Mouse (Mus musculus): ENCODE measurements around the gene Tnni1. TPM values are rescaled to one million over a fixed set of nuclear protein-coding genes. Genes with fewer than 3 reads are reported as not detected.

Tnni1 gene
- polyA plus RNA-seq, 1 experiment from 2014 or later = 28.9 TPM

DNA sequence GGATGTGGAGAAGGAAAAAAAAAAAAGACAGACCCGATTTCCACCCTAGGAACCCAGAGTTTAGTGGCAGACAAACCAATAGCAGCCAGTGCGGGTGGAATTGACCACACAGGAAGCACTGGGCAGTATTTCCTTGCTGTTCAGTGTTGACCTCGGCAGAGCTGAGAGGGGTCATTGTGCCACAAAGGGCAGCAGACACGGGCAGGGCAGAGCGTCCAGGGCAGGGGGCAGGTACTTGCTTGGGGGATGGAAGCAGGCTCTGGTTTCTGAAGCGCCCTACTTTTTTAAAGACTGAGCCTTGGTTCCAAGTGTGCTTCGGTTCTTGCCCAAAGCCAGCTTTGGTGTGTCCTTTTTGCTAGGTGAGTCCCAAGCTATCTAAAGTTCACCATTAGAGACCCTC is 9.0 kb upstream of the Tnni1 start:
- no peak overlapping the region; the same call in 1 of the 2 replicates for H3K4me2 ChIP-seq
- H3K27ac ChIP-seq = peak overlapping the region; percentile 73; the same call in 1 of the 2 replicates
- no peaks in the 10 kb centered on the region for H3K9me3 ChIP-seq
- H3K36me3 ChIP-seq = peaks cover 15% of the 10 kb centered on the region
- no peak for ATAC-seq (ENCODE audit: insufficient number of reproducible peaks, insufficient read depth, low FRiP score, low TSS enrichment, low read depth)
- no peak overlapping the region for H3K4me3 ChIP-seq
- peaks cover 59% of the 10 kb centered on the region for H3K4me1 ChIP-seq
- H3K27me3 ChIP-seq = no peaks in the 10 kb centered on the region
- no peak overlapping the region for H3K9ac ChIP-seq
- 52% methylated on average over 7 of the region's 7 CpGs for WGBS

DNA sequence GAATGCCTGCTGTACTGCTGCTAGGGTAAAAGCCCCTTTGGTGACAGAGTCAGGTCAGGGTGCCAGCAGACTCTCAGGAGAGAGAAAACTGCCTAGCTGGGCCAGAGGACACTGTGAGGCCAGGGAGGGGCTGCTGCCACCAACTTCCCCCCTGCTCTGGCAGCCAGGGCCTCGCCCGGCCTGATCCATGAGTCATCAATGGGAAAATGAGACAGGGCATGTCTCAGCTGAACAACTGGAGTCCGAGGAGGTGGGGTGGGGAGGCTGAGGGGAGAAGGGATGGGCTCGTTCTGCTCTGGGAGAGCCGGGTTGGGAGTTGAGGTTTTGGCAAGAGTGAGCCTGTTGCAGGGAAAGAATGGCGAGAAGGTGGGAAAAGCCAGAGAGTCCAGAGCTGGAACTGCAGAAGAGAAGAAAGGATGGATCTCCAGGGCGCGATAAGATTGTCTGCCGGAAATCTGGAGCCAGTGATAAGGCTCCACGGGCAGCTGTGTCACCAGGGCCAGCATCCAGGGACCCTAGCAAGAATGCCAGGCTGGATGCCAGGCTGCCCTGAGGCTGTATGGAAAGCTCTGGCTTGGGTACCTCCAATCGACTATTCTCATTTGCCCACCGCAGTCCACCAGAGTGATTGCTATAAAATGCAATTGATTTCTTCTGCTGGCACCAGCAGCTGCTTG is 8.2 kb upstream of the Tnni1 start:
- ATAC-seq (ENCODE audit: insufficient number of reproducible peaks, insufficient read depth, low FRiP score, low TSS enrichment, low read depth) = no peak
- Histone ChIP-seq H3K27me3 (no peaks in the 10 kb centered on the region), H3K4me2 (peak overlapping the region; percentile 26), H3K36me3 (peaks cover 15% of the 10 kb centered on the region), H3K4me3 (no peak overlapping the region), H3K27ac (peak overlapping the region; percentile 73), H3K9ac (peak overlapping the region; percentile 49; the same call in 1 of the 2 replicates), H3K9me3 (no peaks in the 10 kb centered on the region), H3K4me1 (peaks cover 54% of the 10 kb centered on the region)
- 49% methylated on average over 12 of the region's 12 CpGs for WGBS

DNA sequence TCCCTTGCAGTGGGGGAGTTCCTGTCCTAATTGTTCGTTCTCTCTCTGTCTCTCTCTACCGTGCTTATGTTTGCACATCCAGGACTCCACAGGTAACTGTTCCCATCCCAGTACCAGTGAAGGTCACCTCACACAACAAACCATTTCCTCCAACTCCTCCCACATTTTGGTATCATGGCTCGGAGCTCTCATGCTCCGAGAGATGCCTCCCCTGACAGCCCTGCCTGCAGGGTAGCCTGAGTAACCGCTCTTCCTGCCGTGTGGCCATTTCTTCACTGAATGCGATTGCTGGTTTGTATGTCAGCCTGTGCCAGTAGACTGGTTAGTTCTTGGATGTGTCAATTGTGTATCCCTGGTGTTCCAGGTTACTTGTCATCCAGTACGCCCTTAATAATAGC is 7.7 kb upstream of the Tnni1 start:
- Histone ChIP-seq H3K4me3 (no peak overlapping the region), H3K9me3 (no peaks in the 10 kb centered on the region), H3K4me2 (peak overlapping the region; percentile 26), H3K27ac (peak overlapping the region; percentile 73), H3K4me1 (peaks cover 54% of the 10 kb centered on the region), H3K27me3 (no peaks in the 10 kb centered on the region), H3K9ac (0 out of 2 replicates have a peak overlapping the region, but pooled peaks have one; percentile 49), H3K36me3 (peaks cover 15% of the 10 kb centered on the region)
- ATAC-seq (ENCODE audit: insufficient number of reproducible peaks, insufficient read depth, low FRiP score, low TSS enrichment, low read depth) = no peak
- 56% methylated on average over 8 of the region's 8 CpGs for WGBS

DNA sequence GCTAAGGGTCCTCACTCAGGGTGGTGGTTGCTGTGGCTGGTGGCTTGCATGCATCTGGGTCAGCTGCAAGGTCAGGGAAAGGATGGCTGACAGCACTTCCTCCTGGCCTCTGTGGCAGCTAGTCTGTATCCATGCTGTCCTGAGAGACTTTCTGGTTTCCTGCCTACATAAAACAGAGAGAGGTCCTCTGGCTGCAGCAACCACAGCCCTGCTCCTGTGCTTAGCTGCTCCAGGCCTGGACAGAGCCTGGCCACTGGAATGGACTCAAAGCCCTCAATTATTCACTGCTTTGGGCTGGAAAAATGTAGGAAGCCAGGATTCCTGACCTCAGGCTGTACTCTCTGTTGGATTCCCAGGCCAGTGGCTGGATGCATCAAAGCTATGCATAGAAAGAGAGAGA is 2.6 kb upstream of the Tnni1 start:
- H3K4me3 ChIP-seq = no peak overlapping the region
- no peaks in the 10 kb centered on the region for H3K9me3 ChIP-seq
- H3K27me3 ChIP-seq = no peaks in the 10 kb centered on the region
- peaks cover 30% of the 10 kb centered on the region for H3K4me1 ChIP-seq
- no peak for ATAC-seq (ENCODE audit: insufficient number of reproducible peaks, insufficient read depth, low FRiP score, low TSS enrichment, low read depth)
- H3K4me2 ChIP-seq = no peak overlapping the region
- no peaks in the 10 kb centered on the region for H3K36me3 ChIP-seq
- H3K27ac ChIP-seq = no peak overlapping the region
- no peak overlapping the region for H3K9ac ChIP-seq

DNA sequence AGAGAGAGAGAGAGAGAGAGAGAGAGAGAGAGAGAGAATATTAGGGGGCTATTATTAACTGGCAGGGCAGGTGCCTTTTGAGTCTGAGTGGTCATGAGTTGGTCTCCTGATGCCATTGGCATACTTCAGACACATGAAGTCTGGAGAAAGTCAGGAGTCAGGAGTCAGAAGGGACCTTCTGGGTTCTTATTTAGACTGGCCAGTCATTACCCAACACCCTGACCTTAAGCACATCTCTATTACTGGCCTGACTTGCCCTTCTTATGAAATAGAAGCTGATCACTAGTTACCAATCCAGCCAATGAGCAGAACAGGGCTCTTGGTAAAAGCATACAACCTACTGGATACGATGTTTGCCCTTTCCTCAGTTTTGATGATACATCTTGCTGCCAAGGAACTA is 2.2 kb upstream of the Tnni1 start:
- no peak for ATAC-seq (ENCODE audit: insufficient number of reproducible peaks, insufficient read depth, low FRiP score, low TSS enrichment, low read depth)
- Histone ChIP-seq H3K27ac (no peak overlapping the region), H3K4me3 (no peak overlapping the region), H3K9me3 (no peaks in the 10 kb centered on the region), H3K4me1 (peaks cover 27% of the 10 kb centered on the region), H3K27me3 (no peaks in the 10 kb centered on the region), H3K36me3 (no peaks in the 10 kb centered on the region), H3K9ac (no peak overlapping the region), H3K4me2 (no peak overlapping the region)
- WGBS = 98% methylated on average over 1 of the region's 1 CpGs

DNA sequence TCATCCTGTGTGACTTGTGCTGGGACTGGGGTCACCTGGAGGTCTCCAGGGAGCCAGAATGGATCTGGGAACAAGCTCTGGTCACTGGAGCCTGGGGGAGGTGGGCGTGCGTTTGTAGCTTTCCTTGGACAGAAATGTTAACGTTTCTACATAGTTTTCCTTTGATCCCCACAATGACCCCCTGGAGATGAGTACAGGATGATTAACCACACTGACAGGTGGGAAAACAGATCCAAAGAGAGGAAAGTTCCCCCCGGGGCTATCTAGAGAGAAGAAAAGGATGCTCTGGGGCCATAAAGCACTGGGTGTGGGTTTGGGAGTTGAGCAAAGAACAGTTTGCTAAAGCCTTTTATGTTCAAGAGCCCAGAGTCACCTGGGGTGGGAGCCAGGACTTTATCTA is 1.4 kb downstream of the Tnni1 start:
- no peak overlapping the region for H3K27ac ChIP-seq
- 0 out of 2 replicates have a peak overlapping the region, but pooled peaks have one; percentile 7 for H3K9ac ChIP-seq
- H3K4me2 ChIP-seq = no peak overlapping the region
- H3K4me3 ChIP-seq = no peak overlapping the region
- WGBS = 45% methylated on average over 4 of the region's 4 CpGs
- ATAC-seq (ENCODE audit: insufficient number of reproducible peaks, insufficient read depth, low FRiP score, low TSS enrichment, low read depth) = no peak
- H3K9me3 ChIP-seq = no peaks in the 10 kb centered on the region
- H3K27me3 ChIP-seq = no peaks in the 10 kb centered on the region
- H3K4me1 ChIP-seq = peaks cover 23% of the 10 kb centered on the region
- H3K36me3 ChIP-seq = no peaks in the 10 kb centered on the region

DNA sequence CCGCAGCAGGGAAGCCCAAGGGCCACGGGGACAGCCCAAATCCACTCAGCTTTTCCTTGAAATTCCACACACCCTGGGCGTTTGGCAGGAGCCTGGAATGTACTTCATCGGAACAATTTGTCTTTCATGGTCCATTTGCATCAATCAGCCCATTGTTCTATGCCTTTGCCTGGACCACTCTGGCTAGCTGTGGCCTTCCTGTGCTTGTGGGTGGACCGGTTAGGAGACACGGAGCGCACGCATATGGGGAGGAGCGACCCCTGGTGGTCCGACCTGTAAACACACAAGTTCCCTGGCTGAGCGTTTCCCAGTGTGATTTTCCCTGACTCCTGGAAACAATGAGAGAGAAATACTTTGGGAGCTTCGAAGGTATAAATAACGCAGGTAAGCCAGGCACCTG is 2.0 kb downstream of the Tnni1 start:
- H3K4me2 ChIP-seq = no peak overlapping the region
- H3K9ac ChIP-seq = peak overlapping the region; percentile 7; the same call in 1 of the 2 replicates
- 10% methylated on average over 13 of the region's 13 CpGs for whole genome bisulfite sequencing
- peaks cover 23% of the 10 kb centered on the region for H3K4me1 ChIP-seq
- H3K4me3 ChIP-seq = no peak overlapping the region
- ATAC-seq (ENCODE audit: insufficient number of reproducible peaks, insufficient read depth, low FRiP score, low TSS enrichment, low read depth) = peak; percentile 38
- no peak overlapping the region for H3K27ac ChIP-seq
- no peaks in the 10 kb centered on the region for H3K36me3 ChIP-seq
- no peaks in the 10 kb centered on the region for H3K27me3 ChIP-seq
- no peaks in the 10 kb centered on the region for H3K9me3 ChIP-seq

DNA sequence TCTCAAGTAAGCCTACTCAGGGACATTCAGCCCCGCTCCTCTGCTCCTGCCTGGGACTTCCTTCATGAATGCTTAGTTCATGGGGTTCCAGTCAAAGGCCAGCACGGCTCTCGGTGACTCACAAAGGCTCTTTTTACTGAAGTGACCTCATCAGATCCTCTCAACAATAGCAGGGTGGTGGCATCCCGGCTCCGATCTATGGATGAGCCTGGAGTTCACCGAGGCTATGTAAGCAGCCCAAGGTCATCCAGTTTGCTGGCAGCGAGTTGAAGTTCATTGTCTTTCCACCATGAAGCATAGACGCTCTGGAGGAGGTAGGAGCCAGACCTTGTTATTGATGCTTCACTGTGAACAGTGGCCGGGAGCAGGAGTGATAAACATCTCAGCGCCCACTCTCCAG is 3.6 kb downstream of the Tnni1 start:
- Histone ChIP-seq H3K27ac (no peak overlapping the region), H3K4me1 (peaks cover 23% of the 10 kb centered on the region), H3K4me3 (no peak overlapping the region), H3K9ac (no peak overlapping the region), H3K4me2 (no peak overlapping the region), H3K36me3 (no peaks in the 10 kb centered on the region), H3K9me3 (no peaks in the 10 kb centered on the region), H3K27me3 (no peaks in the 10 kb centered on the region)
- 42% methylated on average over 10 of the region's 10 CpGs for WGBS
- no peak for ATAC-seq (ENCODE audit: insufficient number of reproducible peaks, insufficient read depth, low FRiP score, low TSS enrichment, low read depth)

DNA sequence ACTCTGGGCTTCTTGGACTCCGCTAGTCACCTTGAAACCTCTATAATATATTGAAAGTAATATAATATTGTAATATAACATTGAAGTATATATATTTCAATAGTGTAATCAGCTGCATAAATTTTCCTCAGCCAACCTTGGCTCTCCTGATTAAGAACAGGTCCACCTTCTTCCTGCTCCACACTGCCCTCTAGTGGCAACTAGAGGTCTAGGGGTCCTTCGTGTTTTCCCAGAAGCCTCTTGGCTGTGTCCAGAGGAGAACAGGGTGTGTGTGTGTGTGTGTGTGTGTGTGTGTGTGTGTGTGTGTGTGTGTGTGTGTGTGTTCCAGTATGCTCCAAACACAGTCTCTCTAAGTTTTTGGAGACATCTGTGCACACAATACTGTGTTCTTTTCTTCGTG is 8.6 kb downstream of the Tnni1 start:
- Histone ChIP-seq H3K4me3 (no peak overlapping the region), H3K4me1 (peaks cover 12% of the 10 kb centered on the region; the same call in 1 of the 2 replicates), H3K36me3 (no peaks in the 10 kb centered on the region), H3K9me3 (no peaks in the 10 kb centered on the region), H3K27ac (peak overlapping the region; percentile 22; the same call in 1 of the 2 replicates), H3K9ac (no peak overlapping the region), H3K27me3 (no peaks in the 10 kb centered on the region), H3K4me2 (no peak overlapping the region)
- ATAC-seq (ENCODE audit: insufficient number of reproducible peaks, insufficient read depth, low FRiP score, low TSS enrichment, low read depth) = no peak
- WGBS = 50% methylated on average over 3 of the region's 3 CpGs

DNA sequence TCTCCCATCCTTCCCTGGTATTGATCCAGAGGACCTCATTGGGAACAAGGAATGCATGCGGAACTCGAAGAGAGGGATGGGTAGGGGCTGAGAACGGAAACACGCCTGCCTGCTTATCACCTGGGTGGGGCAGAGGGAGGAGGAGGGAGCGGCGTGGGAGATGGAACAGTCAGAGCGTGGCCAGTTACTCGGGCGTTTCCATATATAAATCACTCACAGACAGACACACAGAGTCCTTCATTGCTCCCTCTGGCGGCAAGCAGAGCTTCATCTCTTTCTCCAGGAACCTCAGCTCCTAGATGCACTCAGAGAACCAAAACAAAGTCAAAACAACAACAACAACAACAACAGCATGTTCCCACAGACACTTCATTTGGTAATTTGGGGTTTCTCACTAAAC is 9.5 kb downstream of the Tnni1 start:
- WGBS = 30% methylated on average over 10 of the region's 10 CpGs
- no peaks in the 10 kb centered on the region for H3K36me3 ChIP-seq
- peaks cover 17% of the 10 kb centered on the region for H3K4me1 ChIP-seq
- ATAC-seq (ENCODE audit: insufficient number of reproducible peaks, insufficient read depth, low FRiP score, low TSS enrichment, low read depth) = no peak
- H3K9me3 ChIP-seq = no peaks in the 10 kb centered on the region
- H3K4me2 ChIP-seq = peak overlapping the region; percentile 26; the same call in 1 of the 2 replicates
- no peak overlapping the region for H3K9ac ChIP-seq
- peaks cover 3% of the 10 kb centered on the region; the same call in 1 of the 2 replicates for H3K27me3 ChIP-seq
- no peak overlapping the region for H3K27ac ChIP-seq
- H3K4me3 ChIP-seq = no peak overlapping the region

DNA sequence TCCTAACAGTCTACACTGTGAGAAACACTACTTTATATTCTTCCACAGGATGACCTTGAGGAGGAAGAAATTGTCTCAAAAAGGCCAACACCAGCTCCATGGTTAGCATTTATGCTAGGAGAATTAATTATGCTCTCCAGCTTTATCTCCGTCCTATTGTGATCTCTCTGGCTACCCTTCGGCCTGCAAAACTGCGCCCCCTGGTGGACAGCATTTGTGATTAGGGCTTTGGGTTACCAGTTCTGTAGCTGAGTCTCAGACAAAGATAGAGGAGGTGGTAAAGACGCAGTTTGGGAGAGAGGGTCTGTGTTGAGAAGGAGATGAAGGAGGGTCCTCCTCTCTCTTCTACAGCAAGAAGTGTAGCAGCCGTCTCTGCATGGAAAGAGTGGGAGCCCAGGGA is 10.6 kb downstream of the Tnni1 start:
- no peaks in the 10 kb centered on the region for H3K9me3 ChIP-seq
- H3K4me3 ChIP-seq = no peak overlapping the region
- no peak for ATAC-seq (ENCODE audit: insufficient number of reproducible peaks, insufficient read depth, low FRiP score, low TSS enrichment, low read depth)
- H3K4me2 ChIP-seq = no peak overlapping the region
- H3K4me1 ChIP-seq = peaks cover 28% of the 10 kb centered on the region
- H3K27me3 ChIP-seq = peaks cover 4% of the 10 kb centered on the region; the same call in 1 of the 2 replicates
- H3K27ac ChIP-seq = no peak overlapping the region
- H3K9ac ChIP-seq = no peak overlapping the region
- 17% methylated on average over 5 of the region's 5 CpGs for WGBS
- no peaks in the 10 kb centered on the region for H3K36me3 ChIP-seq

DNA sequence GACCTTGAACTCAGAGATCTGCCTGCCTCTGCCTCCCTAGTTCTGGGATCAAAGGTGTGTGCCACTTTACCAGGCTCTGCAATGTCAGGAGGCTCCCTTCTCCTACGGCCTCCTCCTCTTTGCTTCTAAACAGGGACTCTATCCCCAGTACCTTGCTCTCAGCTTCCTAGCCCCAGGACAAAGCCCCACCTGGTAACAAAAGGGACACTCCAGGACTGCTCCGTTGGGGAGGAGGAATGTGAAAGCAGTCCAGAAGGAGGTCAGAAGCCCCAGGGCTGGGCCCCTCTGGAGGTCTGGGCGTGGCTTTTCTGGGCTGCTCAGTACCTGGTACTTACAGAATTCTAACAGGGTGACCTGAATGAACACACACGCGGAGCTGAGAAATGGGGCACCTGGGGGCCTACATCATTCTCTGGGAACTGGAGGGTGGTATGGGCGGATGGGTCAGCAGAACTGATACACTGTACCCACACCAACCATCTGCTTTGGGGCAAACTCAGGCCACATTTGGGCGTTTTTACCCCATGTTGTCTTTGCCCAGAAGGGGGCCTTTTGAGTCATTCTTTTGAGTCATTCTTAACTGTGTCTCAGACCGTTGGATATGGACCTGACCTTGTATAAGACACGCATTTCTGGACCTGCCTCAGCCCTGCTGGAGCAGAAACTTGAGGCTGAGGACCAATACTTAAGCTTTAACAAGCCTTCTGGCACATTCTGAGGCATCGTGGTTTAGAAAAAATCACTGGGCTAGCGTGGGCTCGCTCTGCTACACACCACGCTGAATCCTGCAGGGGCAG is 13.1 kb downstream of the Tnni1 start:
- Histone ChIP-seq H3K9me3 (no peaks in the 10 kb centered on the region), H3K27me3 (peaks cover 4% of the 10 kb centered on the region; the same call in 1 of the 2 replicates), H3K27ac (no peak overlapping the region), H3K9ac (no peak overlapping the region), H3K4me2 (no peak overlapping the region), H3K4me1 (peaks cover 28% of the 10 kb centered on the region), H3K36me3 (no peaks in the 10 kb centered on the region), H3K4me3 (no peak overlapping the region)
- ATAC-seq (ENCODE audit: insufficient number of reproducible peaks, insufficient read depth, low FRiP score, low TSS enrichment, low read depth) = no peak
- 55% methylated on average over 13 of the region's 13 CpGs for WGBS
